Mouse (Mus musculus): ENCODE results near the gene Dmtf1.

The Dmtf1 gene

GRCm38 (mm10) chr5:9107296-9108089 is 54.1 kb downstream of the Dmtf1 start:
- DNase-seq (ENCODE audit: low spot score in 2 of 2) = no peak

- DNase-seq (ENCODE audit: low spot score in 2 of 2) = no peak
Measured at GRCm38 (mm10) chr5:9106806-9107205, 54.8 kb downstream of the Dmtf1 start.

- no peak for DNase-seq (ENCODE audit: low spot score in 2 of 2)
Measured at GRCm38 (mm10) chr5:9103958-9104357, 57.6 kb downstream of the Dmtf1 start.

- no peak for DNase-seq (ENCODE audit: low spot score in 2 of 2)
Measured at GRCm38 (mm10) chr5:9102696-9103095, 58.9 kb downstream of the Dmtf1 start.

- peak; percentile 44 to 79 for DNase-seq (ENCODE audit: low spot score in 2 of 2)
Measured at GRCm38 (mm10) chr5:9100849-9101801, 60.5 kb downstream of the Dmtf1 start.

- peak; percentile 81 to 88 for DNase-seq (ENCODE audit: low spot score in 2 of 2)
Measured at GRCm38 (mm10) chr5:9100207-9100848, 61.2 kb downstream of the Dmtf1 start, which contains the start of gene Tmem243. Tmem243 (plus strand) TSS chr5:9100668.

- DNase-seq (ENCODE audit: low spot score in 2 of 2) = no peak
Measured at GRCm38 (mm10) chr5:9093490-9093889, 68.1 kb downstream of the Dmtf1 start.

- no peak for DNase-seq (ENCODE audit: low spot score in 2 of 2)
Measured at GRCm38 (mm10) chr5:9092716-9093115, 68.9 kb downstream of the Dmtf1 start.

- no peak for DNase-seq (ENCODE audit: low spot score in 2 of 2)
Measured at GRCm38 (mm10) chr5:9090493-9091106, 71.0 kb downstream of the Dmtf1 start.

GRCm38 (mm10) chr5:9086924-9087719 is 74.5 kb downstream of the Dmtf1 start:
- DNase-seq (ENCODE audit: low spot score in 2 of 2) = peak; percentile 24 to 66

GRCm38 (mm10) chr5:9079773-9080501 is 81.6 kb downstream of the Dmtf1 start:
- no peak for DNase-seq (ENCODE audit: low spot score in 2 of 2)

GRCm38 (mm10) chr5:9073177-9073854 is 88.3 kb downstream of the Dmtf1 start:
- no peak for DNase-seq (ENCODE audit: low spot score in 2 of 2)

- DNase-seq (ENCODE audit: low spot score in 2 of 2) = no peak
Measured at GRCm38 (mm10) chr5:9071360-9071759, 90.2 kb downstream of the Dmtf1 start.

- no peak for DNase-seq (ENCODE audit: low spot score in 2 of 2)
Measured at GRCm38 (mm10) chr5:9069599-9070209, 91.9 kb downstream of the Dmtf1 start.

- no peak for DNase-seq (ENCODE audit: low spot score in 2 of 2)
Measured at GRCm38 (mm10) chr5:9068886-9069285, 92.7 kb downstream of the Dmtf1 start.

All from spleen, postnatal 4 days (tissue).